Mouse (Mus musculus) left cerebral cortex, postnatal 36 days (tissue): ENCODE results near the gene Hoxa2. TPM values are rescaled to one million over a fixed set of nuclear protein-coding genes. Genes with fewer than 3 reads are reported as not detected.

Experiments
- DNase-seq, 2 experiments: peaks; one replicate each; pipeline ENCODE4 v3.0.0; 2021 to 2022; ENCODE audit warnings: low spot score in 2 of 2, mixed read lengths in 1 of 2
- intact Hi-C: fragments of 180-260 bp; cut with DNase I; formaldehyde crosslinking; loops from one replicate; pipeline ENCODE4 v1.15.1; 2025
- total RNA-seq, 2 experiments: library from RNA; stranded (reverse); gene quantifications; 2 replicates each; pipeline ENCODE4 v1.2.3; 2021

The Hoxa2 gene
- total RNA-seq, 2 experiments from 2014 or later, result not detected

DNA sequence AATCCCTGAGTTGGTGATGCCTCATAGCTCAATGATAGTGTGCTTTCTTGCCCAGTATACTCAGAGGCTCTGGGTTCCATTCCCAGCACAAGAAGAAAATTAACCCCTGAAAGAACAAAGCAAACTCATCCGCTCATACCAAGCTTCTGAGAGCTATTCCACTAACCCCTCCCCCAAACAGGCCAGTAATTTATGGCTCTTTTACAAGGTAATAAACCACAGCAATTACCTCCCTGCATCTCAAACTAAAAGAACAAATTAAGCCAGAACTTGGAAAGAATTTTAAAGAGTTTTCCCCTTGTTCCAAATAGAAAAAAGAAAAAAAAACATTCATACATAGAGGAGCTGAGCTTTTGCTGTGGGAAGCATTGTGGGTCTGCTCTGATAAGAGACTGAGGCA, 18.2 kb upstream of the Hoxa2 start:
- no peak for DNase-seq
- intact Hi-C loops, result no loop called here

DNA sequence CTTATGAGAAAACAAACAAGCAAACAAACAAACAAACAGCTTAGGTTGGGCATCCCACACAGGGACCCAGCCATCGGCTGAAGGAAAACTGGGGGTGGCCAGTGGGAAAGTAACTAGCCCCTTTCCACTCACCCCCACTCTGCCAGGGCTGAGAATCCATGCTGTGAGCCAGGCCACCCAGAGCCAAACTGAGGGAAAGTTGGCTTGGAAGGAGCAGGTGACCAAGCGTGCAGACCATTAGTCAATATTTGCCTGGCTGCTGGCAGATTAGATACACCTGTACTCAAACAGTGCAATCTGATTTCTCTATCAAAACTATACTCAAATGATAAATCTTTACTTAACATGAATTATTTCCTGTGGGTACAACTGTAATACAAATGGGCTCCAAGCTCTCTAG, 17.4 kb upstream of the Hoxa2 start:
- DNase-seq, result no peak
- intact Hi-C loops, result no loop called here

DNA sequence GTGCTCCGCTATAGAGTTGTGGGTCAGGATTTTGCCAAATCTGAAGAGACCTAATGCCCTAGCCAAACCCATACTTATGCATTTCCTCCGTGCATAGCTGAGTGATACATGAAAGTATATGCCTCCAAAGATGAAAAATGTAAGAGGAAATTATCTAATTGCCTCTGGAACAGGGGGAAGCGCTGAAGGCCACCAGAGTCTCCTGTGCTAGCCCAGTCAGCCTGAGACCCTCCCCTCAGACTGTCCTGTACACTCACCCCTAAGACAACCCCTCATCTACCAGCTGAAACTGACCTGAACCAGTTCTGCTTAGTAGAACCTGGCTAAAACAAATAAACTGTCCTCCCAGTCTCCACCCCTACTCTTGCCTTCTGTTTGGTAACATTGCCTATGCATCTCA, 16.1 kb upstream of the Hoxa2 start:
- intact Hi-C loops, result no loop called here

GRCm38 (mm10) chr6:52180213-52180710, 15.6 kb upstream of the Hoxa2 start:
- intact Hi-C loops, result no loop called here

More for the DNA sequence above, 16.1 kb upstream of the Hoxa2 start:
- no peak for DNase-seq

GRCm38 (mm10) chr6:52179690-52180089, 15.1 kb upstream of the Hoxa2 start:
- no peak for DNase-seq
- intact Hi-C loops, result no loop called here

More at GRCm38 (mm10) chr6:52180213-52180710, 15.6 kb upstream of the Hoxa2 start:
- no peak for DNase-seq

- DNase-seq, result no peak
- intact Hi-C loops, result no loop called here
Measured at GRCm38 (mm10) chr6:52178918-52179665, 14.5 kb upstream of the Hoxa2 start.

DNA sequence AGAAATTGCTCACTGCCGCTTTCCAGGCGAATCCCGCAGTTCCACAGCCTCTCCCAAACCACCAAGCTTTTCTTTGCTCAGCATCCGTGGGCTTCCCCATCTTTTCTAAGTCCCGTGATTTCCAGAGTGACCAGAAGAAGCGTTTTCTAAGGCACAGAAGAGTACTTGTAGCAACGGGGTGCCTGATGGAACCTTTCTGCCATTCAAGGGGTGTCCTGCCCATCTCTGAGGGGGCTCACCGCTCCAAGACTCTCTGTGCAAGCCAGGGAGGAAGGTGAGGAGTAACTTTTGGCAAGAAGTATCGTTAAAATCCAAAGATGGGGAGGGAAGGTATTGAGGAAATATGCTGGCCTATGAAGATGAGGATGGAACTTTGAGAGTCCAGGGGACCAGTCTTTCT, 13.2 kb upstream of the Hoxa2 start:
- DNase-seq, result no peak
- intact Hi-C loops, result no loop called here

GRCm38 (mm10) chr6:52177061-52177735, 12.6 kb upstream of the Hoxa2 start, which contains the start of gene 5730596B20Rik:
5730596B20Rik (plus strand) TSS chr6:52177498.
- DNase-seq, result no peak
- intact Hi-C loops, result no loop called here

DNA sequence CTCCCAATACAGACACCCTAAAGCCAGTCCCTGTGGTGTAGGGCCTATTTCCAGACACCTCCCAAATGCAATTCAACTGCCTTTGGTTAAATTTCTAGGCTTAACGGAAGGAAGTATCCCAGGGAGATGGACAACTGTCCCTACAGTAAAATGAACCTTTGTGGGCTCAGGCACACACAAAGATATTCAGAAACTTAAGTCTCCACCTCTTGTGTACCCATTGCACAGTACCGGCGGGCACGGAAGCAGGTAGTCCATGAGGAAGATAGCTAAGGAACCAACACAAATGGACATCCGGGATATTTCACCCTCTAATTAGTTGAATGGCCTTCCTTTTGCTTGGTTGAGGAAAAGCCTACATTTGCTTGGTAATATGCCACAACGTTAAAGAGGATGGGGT, 11.8 kb upstream of the Hoxa2 start:
- intact Hi-C loops, result no loop called here
- no peak for DNase-seq

GRCm38 (mm10) chr6:52175864-52176263, 11.2 kb upstream of the Hoxa2 start:
- intact Hi-C loops, result no loop called here
- no peak for DNase-seq

GRCm38 (mm10) chr6:52174968-52175751, 10.5 kb upstream of the Hoxa2 start:
- intact Hi-C loops, result no loop called here
- DNase-seq, result no peak

GRCm38 (mm10) chr6:52173648-52174047, 9.0 kb upstream of the Hoxa2 start:
- no peak for DNase-seq
- intact Hi-C loops, result no loop called here

GRCm38 (mm10) chr6:52172501-52172900, 7.9 kb upstream of the Hoxa2 start:
- DNase-seq, result no peak
- intact Hi-C loops, result no loop called here

- intact Hi-C loops, result no loop called here
Measured at GRCm38 (mm10) chr6:52171938-52172337, 7.3 kb upstream of the Hoxa2 start.

DNA sequence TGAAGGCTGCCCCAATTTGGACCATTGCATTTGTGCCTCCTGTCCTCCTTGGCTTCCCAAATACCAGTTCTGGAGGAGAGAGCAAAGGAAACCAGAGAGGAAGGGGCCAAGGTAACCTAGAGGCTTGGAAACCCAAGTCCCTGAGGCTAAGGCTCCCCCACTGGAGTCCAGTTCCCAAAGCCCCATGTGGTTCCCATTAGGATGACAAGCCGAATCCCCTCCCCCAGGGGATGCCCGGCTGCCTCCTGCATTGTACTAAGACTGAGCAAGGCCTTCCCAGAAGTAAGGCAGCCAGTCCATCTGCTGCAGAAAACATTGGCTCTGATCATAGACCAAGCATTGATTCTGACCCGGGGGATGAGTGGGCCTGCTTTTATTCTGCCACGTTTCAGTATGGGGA, 6.7 kb upstream of the Hoxa2 start:
- no peak for DNase-seq
- intact Hi-C loops, result no loop called here

More at GRCm38 (mm10) chr6:52171938-52172337, 7.3 kb upstream of the Hoxa2 start:
- DNase-seq, result no peak

DNA sequence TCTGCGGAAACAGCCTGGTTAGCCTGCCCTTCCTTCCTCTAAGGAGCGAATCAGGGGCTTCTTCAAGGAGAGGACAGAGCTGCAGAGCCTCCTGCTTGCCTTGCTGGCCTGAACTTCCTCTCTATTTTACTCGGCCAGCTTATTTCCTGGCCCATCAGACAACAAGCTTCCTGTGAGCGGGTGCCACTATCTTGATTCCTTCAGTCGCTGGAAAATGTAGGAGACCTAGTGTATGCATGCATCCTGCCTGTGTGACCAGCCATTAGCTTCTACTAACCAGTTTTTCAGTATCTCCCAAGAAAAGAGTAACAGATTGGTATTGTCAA, 6.2 kb upstream of the Hoxa2 start:
- no peak for DNase-seq
- intact Hi-C loops, result no loop called here

DNA sequence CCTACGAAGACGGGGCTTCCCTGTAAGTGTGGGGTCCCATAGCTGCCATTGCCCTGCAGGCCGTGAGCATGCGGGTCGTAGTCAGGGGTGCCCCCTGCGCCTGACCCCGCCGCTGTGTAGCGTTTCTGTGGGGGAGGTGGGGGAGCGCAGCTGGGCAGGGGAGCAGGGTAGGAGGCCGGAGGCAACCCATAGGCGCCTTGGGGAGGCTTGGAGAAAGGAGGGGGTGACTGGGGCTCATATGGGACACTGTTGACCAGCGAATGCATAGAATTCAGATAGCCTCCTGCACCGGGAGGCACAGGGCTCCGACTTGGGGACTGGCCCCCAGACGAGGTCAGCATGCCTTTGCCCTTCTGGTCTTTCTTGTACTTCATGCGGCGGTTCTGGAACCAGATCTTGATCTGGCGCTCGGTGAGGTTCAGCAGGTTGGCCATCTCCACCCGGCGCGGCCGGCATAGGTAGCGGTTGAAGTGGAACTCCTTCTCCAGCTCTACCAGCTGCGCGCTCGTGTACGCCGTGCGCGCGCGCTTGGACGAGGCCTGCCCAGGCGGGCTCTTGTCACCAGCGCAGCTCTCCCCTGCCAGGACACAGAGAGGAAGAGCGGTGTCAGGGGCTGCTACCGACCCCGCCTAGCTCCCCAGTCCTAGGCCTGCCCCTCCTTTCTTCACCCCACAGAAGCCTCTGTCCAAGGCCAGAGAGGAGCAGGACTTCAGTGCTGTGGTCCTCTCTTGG, 5.7 kb upstream of the Hoxa2 start:
- no peak for DNase-seq
- intact Hi-C loops, result no loop called here

DNA sequence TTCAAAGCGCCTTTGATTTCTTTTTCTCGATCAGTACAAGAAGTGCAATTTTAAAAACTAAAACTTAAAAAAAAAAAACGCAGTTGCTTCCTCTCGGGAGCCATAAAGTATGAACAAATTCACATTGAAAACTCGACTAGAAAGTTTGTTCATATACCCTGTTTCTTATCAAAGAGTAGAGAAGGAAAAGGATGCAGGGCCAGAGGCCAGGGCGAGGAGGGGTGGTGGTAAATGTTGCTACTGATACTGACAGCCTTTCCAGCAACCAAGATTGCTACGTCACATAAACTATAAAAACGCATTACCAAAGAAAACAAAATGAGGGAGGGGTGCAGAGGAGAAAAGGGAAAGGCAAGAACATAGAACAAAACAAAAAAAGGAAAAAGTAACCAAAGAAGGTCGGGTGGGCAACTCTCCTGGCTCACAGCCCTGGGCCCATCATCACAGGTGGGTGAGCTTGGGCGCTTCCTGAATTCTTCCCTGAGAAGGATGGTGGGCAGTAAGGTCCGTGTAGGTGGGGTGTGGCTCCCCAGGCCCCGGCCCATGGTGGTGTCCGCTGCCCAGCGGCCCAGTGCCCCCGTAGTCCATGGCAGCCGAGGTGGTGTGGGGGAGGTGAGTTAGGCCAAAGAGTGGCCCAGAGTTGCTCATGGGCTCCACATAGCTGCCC, 5.0 kb upstream of the Hoxa2 start:
- no peak for DNase-seq
- intact Hi-C loops, result loop anchor here (5.0 kb wide), 1 partner anchor 33 kb away; the partner anchor contains the start of gene Hoxa5
